Comparison of ENCODE assay signal across 8 mouse cellular contexts in genomic region chr16:11012571-11013463, GRCm38 (mm10). TPM values are rescaled to one million over a fixed set of nuclear protein-coding genes. Genes with fewer than 3 reads are reported as not detected.
DNase-seq lines count a peak whose midpoint lies in the region; ATAC-seq and TF ChIP-seq lines count a peak whose summit lies in the region.

No protein-coding gene starts in this region.

- peak; percentile 53 for DNase-seq in urinary bladder, postnatal 14 days (ENCODE audit: low spot score)
- DNase-seq in urinary bladder, adult 2 months (ENCODE audit: low spot score), result no peak
- DNase-seq in embryonic facial prominence, embryonic 14.5 days (ENCODE audit: low spot score), result peak; percentile 93
- peak; percentile 74 for DNase-seq in heart, adult 2 months
- DNase-seq in kidney, adult 8-10 months, result peak; percentile 63 to 64
- peak; percentile 32 for DNase-seq in limb, embryonic 11.5 days (ENCODE audit: low spot score)
- peak; percentile 60 for DNase-seq in naive thymus-derived CD4-positive, alpha-beta T cell, adult 2 months (ENCODE audit: low read depth)
- peak; percentile 22 for DNase-seq in thymus, adult 2 months

- H3K4me1 ChIP-seq in embryonic facial prominence, embryonic 14.5 days (ENCODE audit: control insufficient read depth, insufficient read depth, low read length), result peaks cover 27% of the 10 kb centered on the region
- peaks cover 21% of the 10 kb centered on the region for H3K4me1 ChIP-seq in heart, adult 2 months (ENCODE audit: control insufficient read depth, insufficient read depth, low read length)
- peaks cover 10% of the 10 kb centered on the region for H3K4me1 ChIP-seq in limb, embryonic 11.5 days (ENCODE audit: control insufficient read depth, insufficient read depth, low read length)
- H3K4me1 ChIP-seq in thymus, adult 2 months (replicated peaks; ENCODE audit: control insufficient read depth, insufficient read depth, low read length), result peaks cover 24% of the 10 kb centered on the region

- no peak for TF ChIP-seq CTCF in heart, adult 2 months (IDR thresholded peaks at IDR 0.05)
- TF ChIP-seq CTCF in thymus, adult 2 months (IDR thresholded peaks at IDR 0.05; ENCODE audit: borderline replicate concordance, control insufficient read depth, extremely low read depth, insufficient read depth, low read length, poor library complexity), result no peak

- no peaks in the 10 kb centered on the region for H3K27me3 ChIP-seq in embryonic facial prominence, embryonic 14.5 days (replicated peaks; ENCODE audit: control insufficient read depth, insufficient read depth, low read length)
- H3K27me3 ChIP-seq in heart, adult 2 months (ENCODE audit: control insufficient read depth, insufficient read depth, low read length), result no peaks in the 10 kb centered on the region
- no peaks in the 10 kb centered on the region for H3K27me3 ChIP-seq in limb, embryonic 11.5 days (ENCODE audit: control insufficient read depth, insufficient read depth, low read length)
- no peaks in the 10 kb centered on the region for H3K27me3 ChIP-seq in thymus, adult 2 months (ENCODE audit: control insufficient read depth, insufficient read depth, low read length)

- no peaks in the 10 kb centered on the region for H3K36me3 ChIP-seq in embryonic facial prominence, embryonic 14.5 days (ENCODE audit: control insufficient read depth, insufficient read depth, low read length)
- no peaks in the 10 kb centered on the region for H3K36me3 ChIP-seq in heart, adult 2 months (ENCODE audit: control insufficient read depth, insufficient read depth, low read length)
- no peaks in the 10 kb centered on the region for H3K36me3 ChIP-seq in limb, embryonic 11.5 days (ENCODE audit: control insufficient read depth, insufficient read depth, low read length)
- H3K36me3 ChIP-seq in thymus, adult 2 months (ENCODE audit: control insufficient read depth, insufficient read depth, low read length), result no peaks in the 10 kb centered on the region

- peak overlapping the region; percentile 68 for H3K27ac ChIP-seq in embryonic facial prominence, embryonic 14.5 days (replicated peaks; ENCODE audit: low read depth, low read length)
- no peak overlapping the region; the same call in 1 of the 2 replicates for H3K27ac ChIP-seq in heart, adult 2 months
- no peak overlapping the region for H3K27ac ChIP-seq in limb, embryonic 11.5 days (replicated peaks; ENCODE audit: low read depth, low read length)
- peak overlapping the region; percentile 70 for H3K27ac ChIP-seq in thymus, adult 2 months (ENCODE audit: control insufficient read depth, insufficient read depth, low read length)

- 45% methylated on average over 11 of the region's 11 CpGs for WGBS in embryonic facial prominence, embryonic 14.5 days
- 44% methylated on average over 11 of the region's 11 CpGs for WGBS in heart, adult 2 months
- WGBS in limb, embryonic 11.5 days, result 72% methylated on average over 11 of the region's 11 CpGs
- 15% methylated on average over 11 of the region's 11 CpGs for WGBS in thymus, adult 2 months

- TF ChIP-seq POLR2A in heart, adult 2 months (IDR thresholded peaks at IDR 0.05; ENCODE audit: insufficient read depth, low read depth, low read length), result no peak
- TF ChIP-seq POLR2A in thymus, adult 2 months (IDR thresholded peaks at IDR 0.05; ENCODE audit: control insufficient read depth, extremely low read depth, insufficient read depth, low read length, poor library complexity), result no peak

- H3K4me2 ChIP-seq in embryonic facial prominence, embryonic 14.5 days (ENCODE audit: low read depth, low read length), result no peak overlapping the region
- H3K4me2 ChIP-seq in limb, embryonic 11.5 days (ENCODE audit: low read depth, severe bottlenecking), result no peak overlapping the region

- no peak overlapping the region for H3K9ac ChIP-seq in embryonic facial prominence, embryonic 14.5 days (ENCODE audit: low read depth, low read length)
- H3K9ac ChIP-seq in heart, adult 2 months (ENCODE audit: low read depth, low read length), result no peak overlapping the region
- H3K9ac ChIP-seq in limb, embryonic 11.5 days (ENCODE audit: low read length), result no peak overlapping the region

- no peak for TF ChIP-seq EP300 in heart, adult 2 months (IDR thresholded peaks at IDR 0.05; ENCODE audit: insufficient read depth, low read depth, low read length)

- no peaks in the 10 kb centered on the region for H3K79me2 ChIP-seq in heart, adult 2 months (replicated peaks; ENCODE audit: control insufficient read depth, insufficient read depth, low read length)

- peak; percentile 54 for ATAC-seq in embryonic facial prominence, embryonic 14.5 days (ENCODE audit: low read depth)
- no peak for ATAC-seq in limb, embryonic 11.5 days (ENCODE audit: insufficient number of reproducible peaks, low FRiP score, low TSS enrichment, low read depth)

- intact Hi-C loops in heart, adult 2 months (cut with DNase I), result no loop called here

- no peaks in the 10 kb centered on the region for H3K9me3 ChIP-seq in embryonic facial prominence, embryonic 14.5 days (ENCODE audit: control insufficient read depth, low read length)
- no peaks in the 10 kb centered on the region for H3K9me3 ChIP-seq in limb, embryonic 11.5 days (ENCODE audit: control insufficient read depth, low read length)

- H3K4me3 ChIP-seq in embryonic facial prominence, embryonic 14.5 days (ENCODE audit: low read depth, low read length), result no peak overlapping the region
- H3K4me3 ChIP-seq in heart, adult 2 months, result no peak overlapping the region
- H3K4me3 ChIP-seq in limb, embryonic 11.5 days (ENCODE audit: low read depth, low read length), result no peak overlapping the region
- H3K4me3 ChIP-seq in thymus, adult 2 months (ENCODE audit: control insufficient read depth, insufficient read depth, low read length), result no peak overlapping the region

RNA-seq across cellular contexts. Expression of gene Snn, which starts 47.9 kb away (rescaled TPM):
- polyA plus RNA-seq in urinary bladder, adult 2 months (2012; rRNA removed), result 17.6 and 22.5 TPM in 2 replicates
- polyA plus RNA-seq in embryonic facial prominence, embryonic 14.5 days (2014; fragmentation: Nextera tagmentation; extraction: Ambion mirVana), result 46.9 and 55.5 TPM in 2 replicates
- 10 to 100 TPM; 22.6 to 32.3 TPM for total RNA-seq in heart, adult 2 months (2021)
- polyA plus RNA-seq in heart, adult 2 months (2012; rRNA removed), result 23.9 and 32.2 TPM in 2 replicates
- polyA plus RNA-seq in limb, embryonic 11.5 days (2014; fragmentation: Nextera tagmentation; extraction: Ambion mirVana), result 54.2 and 56.4 TPM in 2 replicates
- polyA plus RNA-seq in thymus, adult 2 months (2012; rRNA removed), result 78.6 and 85.4 TPM in 2 replicates

RNA-seq across cellular contexts. Expression of gene Litaf, which starts 53.1 kb away (rescaled TPM):
- polyA plus RNA-seq in urinary bladder, adult 2 months (2012; rRNA removed), result 47.8 and 57.6 TPM in 2 replicates
- polyA plus RNA-seq in embryonic facial prominence, embryonic 14.5 days (2014; fragmentation: Nextera tagmentation; extraction: Ambion mirVana), result 88.9 and 101 TPM in 2 replicates
- total RNA-seq in heart, adult 2 months (2021), result 10 to 100 TPM; 19.6 to 25.0 TPM
- polyA plus RNA-seq in heart, adult 2 months (2012; rRNA removed), result 38.1 and 47.3 TPM in 2 replicates
- 87.2 and 90.2 TPM in 2 replicates for polyA plus RNA-seq in limb, embryonic 11.5 days (2014; fragmentation: Nextera tagmentation; extraction: Ambion mirVana)
- 107 TPM in 2 replicates for polyA plus RNA-seq in thymus, adult 2 months (2012; rRNA removed)

Comparison
In these comparisons a context has a peak if more than half of its experiments do, and no peak if none do; other contexts are left out.
1. H3K27ac ChIP-seq: peak in embryonic facial prominence, embryonic 14.5 days (single experiment) and thymus, adult 2 months (single experiment); none in heart, adult 2 months (single experiment) and limb, embryonic 11.5 days (single experiment).